Mouse (Mus musculus) layer of hippocampus, adult 2 months (tissue): ENCODE results near the gene Glp2r. TPM values are rescaled to one million over a fixed set of nuclear protein-coding genes. Genes with fewer than 3 reads are reported as not detected.

Experiments used
- DNase-seq, 2 experiments: peaks; one replicate each; pipeline ENCODE4 v3.0.0; 2022; ENCODE audit warnings: low spot score in 2 of 2
- H3K27ac ChIP-seq: fragments of 200-600 bp; 2 replicates; pipeline ENCODE4 v1.8.1; 2022
- H3K4me3 ChIP-seq: fragments of 200-600 bp; 2 replicates; pipeline ENCODE4 v1.8.1; 2022; ENCODE audit warnings: mild to moderate bottlenecking
- CTCF ChIP-seq: fragments of 200-600 bp; conservative IDR thresholded peaks from 2 replicates; pipeline ENCODE4 v1.8.1; 2022; ENCODE audit warnings: antibody characterized with exemption, mild to moderate bottlenecking, moderate library complexity
- long read RNA-seq, 2 experiments: library from polyadenylated mRNA; stranded (forward); transcript quantifications; one replicate each; pipeline ENCODE4 v2.0.0; 2021; ENCODE audit warnings: borderline mapping rate in 2 of 2
- total RNA-seq, 2 experiments: library from RNA; stranded (reverse); gene quantifications; 2 replicates each; pipeline ENCODE4 v1.2.3; 2021

The Glp2r gene
- total RNA-seq, result 1 to 10 TPM; 1.7 to 2.7 TPM
- long read RNA-seq, experiment 1, full-length matches to known transcripts, result 2 of 288 reads
- long read RNA-seq, experiment 1, partial matches to known transcripts, result 1 of 288 reads
- long read RNA-seq, experiment 1, other reads (novel, unspliced or antisense), result 285 of 288 reads
- long read RNA-seq, experiment 2, full-length matches to known transcripts, result 3 of 343 reads
- long read RNA-seq, experiment 2, partial matches to known transcripts, result 0 of 343 reads
- long read RNA-seq, experiment 2, other reads (novel, unspliced or antisense), result 340 of 343 reads

- Histone ChIP-seq H3K4me3 (no peak within 1 kb of the TSS), H3K27ac (no peak within 1 kb of the TSS)
- no peak for TF ChIP-seq CTCF
- DNase-seq, result no peak
Observed at GRCm38 (mm10) chr11:67771053-67771452, at the start of gene Glp2r. Gene Glp2r, minus strand, starts transcription at chr11:67771153.

- TF ChIP-seq CTCF, result peak; percentile 81
- H3K4me3 ChIP-seq, result no peak overlapping the region
- peak; percentile 50 to 73 for DNase-seq
- no peak overlapping the region for H3K27ac ChIP-seq
Observed at GRCm38 (mm10) chr11:67820221-67820620, 49.3 kb upstream of the Glp2r start.

- TF ChIP-seq CTCF, result peak; percentile 84
- no peak overlapping the region for H3K4me3 ChIP-seq
- no peak overlapping the region for H3K27ac ChIP-seq
- peak; percentile 24 to 58 for DNase-seq
Observed at GRCm38 (mm10) chr11:67819604-67820003, 48.7 kb upstream of the Glp2r start.

GRCm38 (mm10) chr11:67811535-67811934 is 40.6 kb upstream of the Glp2r start:
- Histone ChIP-seq H3K4me3 (no peak overlapping the region), H3K27ac (no peak overlapping the region)
- no peak for DNase-seq
- TF ChIP-seq CTCF, result peak; percentile 54

- peak; percentile 44 for TF ChIP-seq CTCF
- no peak overlapping the region for H3K4me3 ChIP-seq
- DNase-seq, result no peak
- no peak overlapping the region for H3K27ac ChIP-seq
Observed at GRCm38 (mm10) chr11:67808051-67808450, 37.1 kb upstream of the Glp2r start.

GRCm38 (mm10) chr11:67806832-67807597 is 36.1 kb upstream of the Glp2r start:
- no peak for TF ChIP-seq CTCF
- Histone ChIP-seq H3K4me3 (no peak overlapping the region), H3K27ac (no peak overlapping the region)
- DNase-seq, result no peak

- peak; percentile 55 for TF ChIP-seq CTCF
- H3K27ac ChIP-seq, result no peak overlapping the region
- no peak overlapping the region for H3K4me3 ChIP-seq
- no peak for DNase-seq
Observed at GRCm38 (mm10) chr11:67805538-67805937, 34.6 kb upstream of the Glp2r start.

- Histone ChIP-seq H3K27ac (no peak overlapping the region), H3K4me3 (no peak overlapping the region)
- DNase-seq, result no peak
- no peak for TF ChIP-seq CTCF
Observed at GRCm38 (mm10) chr11:67801169-67801568, 30.2 kb upstream of the Glp2r start.

- Histone ChIP-seq H3K4me3 (no peak overlapping the region), H3K27ac (no peak overlapping the region)
- DNase-seq, result no peak
- TF ChIP-seq CTCF, result no peak
Observed at GRCm38 (mm10) chr11:67800130-67800723, 29.3 kb upstream of the Glp2r start.

- H3K27ac ChIP-seq, result no peak within 1 kb of the TSS
- no peak for DNase-seq
- no peak within 1 kb of the TSS for H3K4me3 ChIP-seq
- TF ChIP-seq CTCF, result no peak
Observed at GRCm38 (mm10) chr11:67797931-67798330, 27.0 kb upstream of the Glp2r start, which contains the start of gene Dhrs7c. Gene Dhrs7c, plus strand, starts transcription at chr11:67798187.

GRCm38 (mm10) chr11:67790182-67790581 is 19.2 kb upstream of the Glp2r start:
- H3K27ac ChIP-seq, result no peak overlapping the region
- H3K4me3 ChIP-seq, result no peak overlapping the region
- no peak for DNase-seq
- TF ChIP-seq CTCF, result no peak

GRCm38 (mm10) chr11:67774379-67774778 is 3.4 kb upstream of the Glp2r start, which contains the start of gene Gsg1l2:
Gene Gsg1l2, plus strand, starts transcription at chr11:67774608.
- Histone ChIP-seq H3K27ac (no peak within 1 kb of the TSS), H3K4me3 (no peak within 1 kb of the TSS)
- no peak for DNase-seq
- no peak for TF ChIP-seq CTCF

GRCm38 (mm10) chr11:67772577-67772976 is 1.6 kb upstream of the Glp2r start:
- Histone ChIP-seq H3K27ac (no peak overlapping the region), H3K4me3 (no peak overlapping the region)
- peak; percentile 61 to 69 for DNase-seq
- TF ChIP-seq CTCF, result peak; percentile 59
